Mouse (Mus musculus) layer of hippocampus, postnatal 10 days (tissue): ENCODE results near the gene Cdc42ep2. TPM values are rescaled to one million over a fixed set of nuclear protein-coding genes. Genes with fewer than 3 reads are reported as not detected.

Experiments used
- DNase-seq, 2 experiments: peaks; one replicate each; pipeline ENCODE4 v3.0.0; 2021; ENCODE audit warnings: low spot score in 2 of 2
- total RNA-seq, 2 experiments: library from RNA; stranded (reverse); gene quantifications; 2 replicates each; pipeline ENCODE4 v1.2.3; 2021

The Cdc42ep2 gene
- total RNA-seq, 2 experiments from 2014 or later, result 5.2 to 5.7 TPM

DNA sequence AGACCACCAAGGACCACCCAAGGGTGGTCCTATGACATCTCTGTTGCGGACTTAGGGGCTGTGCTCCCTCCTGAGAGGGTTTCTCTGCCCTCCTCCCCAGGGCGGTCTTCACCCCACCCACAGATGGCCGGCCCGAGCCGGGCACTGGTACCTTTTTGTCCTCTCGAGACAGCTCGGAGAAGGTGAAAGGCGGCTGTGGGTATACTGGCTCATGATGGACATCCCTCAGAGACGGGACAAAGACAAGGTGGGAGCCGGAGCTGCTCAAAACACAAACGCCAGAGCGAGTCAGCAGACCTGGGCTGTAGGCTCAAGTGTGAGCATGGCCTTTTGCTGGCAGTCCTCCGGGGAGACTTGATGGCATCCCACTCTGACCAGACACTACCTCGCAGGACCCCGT, 18.8 kb upstream of the Cdc42ep2 start:
- DNase-seq, result no peak

DNA sequence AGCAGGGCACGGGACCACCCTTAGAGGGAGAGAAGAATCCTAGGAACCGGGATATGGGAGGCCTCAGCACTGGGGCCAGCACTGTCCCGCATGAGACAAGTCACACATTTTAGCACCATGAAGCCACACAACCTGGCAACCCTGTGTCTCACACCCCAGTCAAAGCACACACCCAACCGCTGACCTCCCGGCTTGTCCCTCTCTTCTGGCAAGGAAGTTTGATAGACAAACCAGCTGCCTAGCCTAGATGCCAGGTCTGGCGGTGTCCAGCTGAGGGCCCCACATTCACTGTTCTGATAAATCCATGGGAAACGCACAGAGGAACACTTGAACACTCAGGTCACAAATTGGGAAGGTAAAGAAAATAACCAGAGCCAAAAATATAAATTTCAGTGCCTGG, 18.0 kb upstream of the Cdc42ep2 start:
- no peak for DNase-seq

DNA sequence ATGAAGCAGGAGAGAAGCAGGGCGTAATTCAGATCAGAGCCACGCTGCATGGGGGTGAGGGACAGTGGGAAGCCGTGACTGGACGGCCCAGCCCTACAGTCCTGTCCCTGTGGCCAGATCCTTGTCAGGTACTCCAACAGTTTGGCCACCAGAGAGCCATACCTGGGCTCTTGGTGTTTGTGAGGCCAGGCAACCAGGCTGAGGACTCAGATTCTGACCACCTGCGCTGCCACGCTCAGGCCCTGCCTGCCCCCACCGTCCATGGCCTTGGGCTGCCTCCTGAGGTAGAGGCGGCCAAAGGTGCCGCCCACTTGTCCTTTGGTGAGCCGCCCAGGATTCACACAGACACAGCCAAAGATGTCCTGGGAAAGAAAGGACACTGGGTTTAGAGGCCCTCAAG, 16.0 kb upstream of the Cdc42ep2 start:
- DNase-seq, result no peak

DNA sequence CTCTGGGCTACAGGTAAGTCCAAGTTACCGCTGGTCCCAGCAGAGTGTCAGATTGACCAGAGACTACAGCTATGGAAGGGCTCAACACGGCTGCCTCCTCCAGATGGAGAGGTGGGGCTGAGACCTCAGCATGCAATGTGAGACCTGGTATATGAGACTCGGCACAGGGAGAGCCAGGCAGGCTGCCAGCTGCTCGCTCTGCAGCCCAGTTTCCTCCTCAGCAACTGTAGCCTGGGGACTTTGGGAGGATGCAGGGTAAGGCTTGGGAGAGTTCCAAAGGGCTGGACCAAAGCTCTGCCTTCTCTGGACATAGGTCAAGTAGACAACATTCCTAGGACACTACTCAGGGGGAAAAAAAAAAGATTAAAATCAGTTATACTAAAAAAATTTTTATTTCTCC, 15.6 kb upstream of the Cdc42ep2 start:
- peak; percentile 23 to 54 for DNase-seq

DNA sequence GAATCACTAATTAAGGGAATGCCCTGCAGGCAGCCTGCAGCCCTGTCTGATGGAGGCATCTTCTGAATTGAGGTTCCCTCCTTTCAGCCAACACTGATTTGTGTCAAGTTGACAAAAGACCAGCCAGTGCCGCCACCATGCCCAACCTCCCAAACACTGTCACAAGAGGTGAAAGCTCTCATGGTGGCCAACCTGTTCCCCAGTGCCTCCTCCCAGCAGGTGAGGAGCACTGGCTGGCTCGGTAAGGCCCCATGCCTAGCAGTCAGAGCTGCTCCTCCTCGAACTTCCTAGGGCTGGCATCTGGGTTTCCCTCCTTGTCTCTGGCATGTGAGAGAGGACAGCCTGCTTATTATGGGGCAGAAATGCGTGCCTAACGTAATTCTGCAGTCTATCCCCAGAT, 15.1 kb upstream of the Cdc42ep2 start:
- no peak for DNase-seq

DNA sequence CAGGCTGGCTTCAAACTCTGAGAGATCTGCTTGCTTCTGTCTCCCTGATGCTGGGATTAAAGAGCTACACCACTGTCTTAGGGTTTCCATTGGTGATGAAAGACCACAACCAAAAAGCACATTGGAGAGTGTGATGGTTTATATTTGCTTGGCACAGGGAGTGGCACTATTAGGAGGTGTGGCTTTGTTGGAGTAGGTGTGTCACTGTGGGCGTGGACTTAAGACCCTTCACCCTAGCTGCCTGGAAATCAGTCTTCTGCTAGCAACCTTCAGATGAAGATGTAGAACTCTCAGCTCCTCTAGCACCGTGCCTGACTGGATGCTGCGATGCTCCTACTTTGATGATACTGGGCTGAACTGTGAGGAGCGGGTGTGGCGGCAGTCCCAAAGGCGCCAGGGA, 13.9 kb upstream of the Cdc42ep2 start:
- DNase-seq, result no peak

- no peak for DNase-seq
These were observed 13.3 kb upstream of the Cdc42ep2 start for GRCm38 (mm10) chr19:5937836-5938406.

DNA sequence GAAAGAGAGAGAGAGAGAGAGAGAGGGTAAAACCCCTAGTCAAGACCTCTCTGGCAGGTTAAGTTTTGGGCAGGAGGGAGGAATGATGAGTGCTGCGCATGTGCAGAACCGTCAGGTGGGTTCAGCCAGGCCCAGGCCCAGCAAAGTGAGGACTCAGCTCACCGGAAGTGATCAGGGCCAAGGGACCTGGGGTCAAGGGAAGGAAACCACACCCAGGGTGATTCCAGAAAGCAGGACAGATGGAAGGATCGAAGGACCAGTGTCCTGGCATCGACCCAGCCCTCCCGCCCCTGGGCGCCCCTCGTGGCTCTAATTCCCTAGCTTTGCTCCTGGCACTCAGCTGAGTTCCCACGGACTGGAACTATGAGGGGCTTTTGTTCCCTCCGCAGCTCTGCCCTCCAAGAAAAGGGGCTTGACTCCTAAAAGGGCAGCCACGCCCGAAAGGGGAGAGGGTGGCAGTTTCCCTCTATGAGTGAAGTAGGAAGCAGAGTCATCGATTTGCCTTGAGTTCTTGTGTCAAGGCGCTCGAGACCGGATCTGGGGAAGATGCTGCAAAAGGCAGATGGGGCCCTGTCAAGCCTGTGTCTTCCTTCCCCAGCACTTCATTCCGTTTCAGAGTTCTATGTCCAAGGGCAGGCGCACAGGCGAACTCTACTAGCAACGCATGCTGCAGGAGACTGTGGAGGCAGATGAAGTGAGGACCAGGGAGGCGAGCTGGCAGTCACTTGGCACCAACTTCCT, 12.6 kb upstream of the Cdc42ep2 start:
- no peak for DNase-seq

DNA sequence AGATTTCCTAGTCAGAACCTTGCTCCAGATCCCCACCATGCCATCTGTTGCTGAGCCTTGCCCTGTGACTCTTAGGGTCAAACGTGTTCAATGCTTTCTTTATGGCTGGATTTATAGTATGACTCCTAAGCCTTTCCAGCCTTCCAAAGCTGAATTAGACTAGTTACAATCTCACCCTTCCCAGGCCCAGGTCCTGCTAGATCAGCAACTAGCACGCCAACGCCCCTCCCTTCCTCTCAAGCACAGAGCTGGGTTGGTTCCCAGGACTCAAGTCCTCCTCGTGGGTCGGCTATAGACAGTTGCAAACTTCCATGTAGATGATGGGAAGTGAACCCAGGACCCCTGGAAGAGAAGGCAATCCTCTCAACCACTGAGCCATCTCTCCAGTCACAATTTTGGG, 11.1 kb upstream of the Cdc42ep2 start:
- no peak for DNase-seq

DNA sequence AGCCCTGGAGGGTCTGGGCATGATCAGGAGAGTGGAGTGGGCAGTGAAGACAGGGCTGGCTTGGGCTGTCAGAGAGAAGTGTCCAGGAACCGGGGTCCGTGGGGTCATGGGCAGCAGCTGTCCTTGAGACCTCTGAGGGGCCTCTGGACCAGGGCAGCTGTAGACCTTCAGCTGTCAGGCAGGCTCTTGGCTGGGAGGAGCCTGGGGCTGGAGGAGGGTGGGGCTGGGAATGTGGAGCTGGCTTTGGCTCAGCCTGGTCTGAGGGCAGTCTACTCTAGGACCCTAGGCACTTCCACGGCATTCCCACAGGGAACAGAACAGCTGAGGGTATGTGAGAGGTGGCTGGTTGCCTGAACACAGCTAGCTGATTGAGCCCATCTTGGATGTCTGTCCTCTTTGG, 10.7 kb upstream of the Cdc42ep2 start:
- no peak for DNase-seq

GRCm38 (mm10) chr19:5929634-5930596, 5.3 kb upstream of the Cdc42ep2 start:
- no peak for DNase-seq

- no peak for DNase-seq
These were observed 3.9 kb upstream of the Cdc42ep2 start for GRCm38 (mm10) chr19:5928546-5928945.

DNA sequence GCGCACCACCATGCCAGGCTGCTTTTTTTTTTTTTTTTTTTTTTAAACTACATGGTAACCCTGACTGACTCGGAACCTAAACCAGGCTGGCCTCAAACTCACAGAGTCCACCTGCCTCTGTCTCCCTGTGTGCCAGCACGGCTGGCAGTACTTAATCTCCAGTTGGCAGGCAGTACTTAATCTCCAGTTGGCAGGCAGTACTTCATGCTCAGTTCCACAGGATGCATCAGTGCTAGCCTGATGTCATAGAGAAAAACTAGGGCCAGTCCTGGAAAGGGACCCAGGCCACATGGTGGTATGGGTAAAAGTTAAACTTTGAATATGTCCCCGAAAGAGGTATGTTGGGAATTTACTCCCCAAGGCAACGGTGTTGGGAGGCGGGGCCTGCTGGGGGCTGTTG, 3.5 kb upstream of the Cdc42ep2 start:
- DNase-seq, result no peak

DNA sequence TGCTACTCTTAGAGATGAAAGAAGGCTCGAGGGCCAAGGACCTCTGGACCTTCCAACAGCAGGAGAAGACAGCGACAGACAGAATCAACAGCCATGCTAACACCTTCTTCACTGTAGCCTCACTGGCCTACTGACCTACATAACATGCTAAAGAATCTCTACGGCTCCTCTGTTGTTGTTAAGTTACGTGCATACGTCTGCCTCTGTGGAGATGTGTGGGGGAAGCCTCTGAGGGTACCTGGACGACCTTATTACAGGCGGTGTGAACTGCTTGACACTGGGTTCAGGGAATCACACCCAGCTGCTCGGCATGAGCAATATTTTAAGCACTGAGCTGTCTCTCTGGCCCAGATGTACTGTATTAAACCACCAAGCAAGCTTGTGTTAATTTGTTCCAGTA, 2.9 kb upstream of the Cdc42ep2 start:
- no peak for DNase-seq

DNA sequence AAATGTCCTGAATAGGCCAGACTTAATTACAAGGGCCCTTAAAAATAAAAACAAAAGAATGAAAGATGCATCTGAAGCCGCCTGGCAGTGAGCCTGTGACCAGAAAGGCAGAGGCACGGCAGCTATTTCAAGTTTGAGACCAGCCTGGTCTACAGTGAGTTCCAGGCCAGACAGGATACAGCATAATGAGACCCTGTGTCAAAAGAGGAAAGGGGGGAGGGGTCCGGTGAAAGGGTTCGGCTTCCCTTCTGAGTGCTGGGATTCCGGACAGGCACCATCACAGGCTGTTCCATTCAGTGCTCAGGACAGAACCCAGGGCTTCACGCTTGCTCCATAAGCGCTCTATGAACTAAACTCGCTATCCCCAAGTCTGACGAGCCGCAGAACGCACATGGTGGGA, 2.4 kb upstream of the Cdc42ep2 start:
- DNase-seq, result no peak

DNA sequence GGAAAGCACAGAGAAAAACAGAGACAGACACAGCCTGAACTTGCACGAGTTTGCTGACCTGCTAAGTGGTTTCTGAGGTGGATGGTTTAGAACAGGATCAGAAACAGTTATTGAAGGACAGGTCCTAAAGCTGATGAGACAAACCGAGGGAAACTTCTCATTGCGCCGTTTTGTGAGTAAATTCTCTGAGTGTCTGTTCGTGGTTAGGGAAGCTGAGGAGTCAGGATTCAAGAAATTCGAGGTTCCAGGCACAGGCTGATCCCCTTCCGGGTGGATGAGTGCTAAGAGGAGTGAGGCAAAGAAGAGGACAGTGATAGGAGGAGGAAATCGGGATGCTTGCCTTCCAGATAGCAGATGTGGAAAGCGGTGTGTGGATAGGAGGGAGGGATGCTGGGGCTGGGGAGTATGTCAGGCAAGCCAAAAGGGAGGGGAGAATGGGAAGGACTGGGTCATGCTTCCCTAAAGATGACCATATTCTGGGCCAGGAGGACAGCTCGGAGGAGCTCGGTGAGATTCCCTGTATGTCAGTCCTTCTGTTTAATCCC, 767 bp upstream of the Cdc42ep2 start:
- no peak for DNase-seq

GRCm38 (mm10) chr19:5923990-5924712, 465 bp downstream of the Cdc42ep2 start:
- DNase-seq, result peak; percentile 94 to 96

DNA sequence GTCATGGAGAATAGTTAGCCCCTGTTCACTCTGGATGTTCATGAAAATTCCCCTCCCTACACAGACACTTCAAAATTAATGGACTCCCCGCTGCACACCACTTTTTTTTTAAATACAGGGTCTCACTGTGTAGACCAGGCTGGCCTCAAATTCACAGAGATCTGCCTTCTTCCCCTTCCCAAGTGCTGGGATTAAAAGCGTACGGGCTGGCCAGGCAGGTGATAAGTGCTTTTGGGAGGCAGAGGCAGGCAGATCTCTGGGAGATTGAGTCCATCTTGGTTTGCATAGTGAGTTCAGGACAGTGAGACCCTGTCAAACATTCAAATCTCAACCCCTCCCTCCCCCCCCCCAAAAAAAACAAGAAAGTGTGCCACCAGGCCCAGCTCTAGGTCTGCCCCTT, 1.7 kb downstream of the Cdc42ep2 start:
- no peak for DNase-seq

- DNase-seq, result no peak
These were observed 2.3 kb downstream of the Cdc42ep2 start for GRCm38 (mm10) chr19:5922119-5922942.

DNA sequence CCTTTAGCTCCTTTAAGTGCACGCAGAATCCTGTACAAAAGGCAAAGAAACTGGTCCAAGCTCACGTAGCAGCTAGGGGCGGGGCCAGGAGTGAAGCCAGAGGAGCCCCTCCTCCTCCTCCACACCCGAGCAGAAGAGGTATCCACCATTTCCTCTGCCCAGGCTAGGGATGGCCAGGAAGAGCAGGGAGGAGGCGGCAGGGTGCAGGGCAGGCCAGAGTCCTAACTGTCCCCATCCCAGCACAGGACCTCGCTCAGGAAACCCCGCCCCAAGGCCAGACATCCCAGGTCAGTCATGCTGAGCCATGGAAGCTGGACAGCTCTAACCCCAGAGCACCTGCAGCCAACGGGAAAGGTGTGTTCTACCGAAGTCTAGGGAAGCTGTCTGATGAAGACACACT, 2.9 kb downstream of the Cdc42ep2 start:
- no peak for DNase-seq
